Mouse (Mus musculus): ENCODE results near the gene Zxdb.
A peak's percentile ranks its signal among the peaks of the same experiment; 100 is the strongest.
"Not testable (repeated sequence)": the region's sequence is repeated elsewhere in the genome, so short reads cannot be mapped to it uniquely, and the experiment has no call there.

Gene Zxdb

DNA sequence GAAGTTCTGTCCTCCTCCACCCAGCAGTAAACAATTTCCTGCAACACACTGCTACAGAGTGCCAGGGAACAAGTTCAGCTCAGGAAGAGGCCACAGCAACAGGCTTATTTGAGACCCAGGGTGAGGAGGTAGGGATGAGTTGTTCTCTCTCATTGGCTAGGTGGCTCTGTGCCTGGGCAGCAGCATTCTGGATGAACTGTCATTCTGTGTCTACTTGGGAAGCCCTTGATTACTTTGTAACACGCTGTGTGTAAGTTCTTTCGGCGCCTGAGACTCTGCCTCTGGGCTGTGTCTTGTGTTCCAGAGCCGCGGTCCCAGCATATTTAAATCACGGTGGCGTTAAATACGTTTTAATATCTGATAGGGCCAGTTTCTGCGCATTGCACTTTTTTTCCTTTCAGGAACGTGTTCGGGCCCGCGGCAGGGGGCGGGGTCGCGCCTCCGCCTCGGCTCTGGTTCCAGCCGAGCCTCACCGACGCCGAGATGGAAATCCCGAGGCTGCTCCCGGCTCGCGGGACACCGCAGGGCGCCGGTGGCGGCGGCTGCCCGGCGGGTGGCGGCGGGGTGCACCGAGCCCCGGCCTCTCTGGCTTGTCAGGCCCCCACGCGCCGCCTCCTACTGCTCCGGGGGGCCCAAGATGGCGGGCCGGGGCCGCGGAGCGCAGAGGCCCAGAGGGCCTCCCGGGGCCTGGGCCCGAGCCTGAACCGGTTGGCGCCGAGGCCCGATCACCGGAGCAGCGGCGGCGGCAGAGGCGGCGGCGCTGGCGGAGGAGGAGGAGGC lies at the start of gene Zxdb:
TSS of gene Zxdb (plus strand) at position 378 of the 780 bp plus-strand sequence.
- DNase-seq: not testable (repeated sequence)

GRCm38 (mm10) chrX:94674977-94675376 lies 49.4 kb upstream of the Zxdb start:
- peak; percentile 17 for DNase-seq

- DNase-seq: not testable (repeated sequence)
These were observed 42.8 kb upstream of the Zxdb start for GRCm38 (mm10) chrX:94681581-94681980.

GRCm38 (mm10) chrX:94689593-94689992 lies 34.8 kb upstream of the Zxdb start:
- DNase-seq: peak; percentile 5

GRCm38 (mm10) chrX:94706676-94707075 lies 17.7 kb upstream of the Zxdb start:
- DNase-seq: not testable (repeated sequence)

DNA sequence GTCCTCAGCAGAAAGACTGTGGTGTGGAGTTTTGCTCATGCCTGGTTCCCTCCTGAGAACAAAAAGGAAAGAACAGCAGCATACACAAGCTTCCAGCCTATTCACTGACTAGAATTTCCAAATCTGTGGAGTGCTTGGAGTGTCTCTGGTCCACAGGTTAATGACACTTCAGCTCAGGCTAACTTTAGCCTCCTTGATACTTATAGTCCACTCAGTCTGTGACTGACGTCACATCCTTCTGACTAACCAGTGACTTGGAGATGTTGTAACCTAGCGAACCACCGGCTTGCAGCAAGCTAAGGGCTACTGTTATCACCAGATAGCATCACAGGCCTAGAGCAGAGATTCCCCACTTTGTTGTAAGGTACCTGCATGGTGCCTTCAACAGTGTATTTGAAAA lies 14.6 kb upstream of the Zxdb start:
- DNase-seq: not testable (repeated sequence)

DNA sequence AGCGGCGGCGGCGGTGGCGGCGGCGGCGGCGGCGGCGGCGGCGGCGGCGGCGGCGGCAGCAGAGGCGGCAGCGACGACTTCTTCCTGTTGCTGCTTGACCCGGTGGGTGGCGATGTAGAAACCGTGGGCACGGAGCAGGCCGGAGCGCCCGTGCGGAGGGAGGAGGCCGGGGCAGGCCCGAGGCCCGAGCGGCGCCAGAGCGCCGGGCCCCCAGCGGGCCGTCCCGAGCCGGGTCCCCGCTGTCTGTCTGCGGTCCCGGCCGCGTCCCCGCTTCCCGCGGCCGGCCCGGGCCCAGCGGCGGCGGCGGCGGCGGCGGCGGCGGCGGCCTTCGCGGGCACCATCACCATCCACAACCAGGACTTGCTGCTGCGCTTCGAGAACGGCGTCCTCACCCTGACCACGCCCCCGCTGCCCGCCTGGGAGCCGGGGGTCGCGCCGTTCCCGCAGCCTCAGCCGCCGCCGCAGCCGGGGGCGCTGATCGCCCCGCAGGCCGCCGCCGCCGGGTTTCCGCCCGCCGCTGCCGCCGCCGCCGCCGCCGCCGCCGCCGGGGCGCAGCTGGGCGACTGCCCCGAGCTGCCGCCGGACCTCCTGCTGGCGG lies 702 bp downstream of the Zxdb start:
- DNase-seq: peak; percentile 6

GRCm38 (mm10) chrX:94725627-94726083 lies 1.3 kb downstream of the Zxdb start:
- not testable (repeated sequence) for DNase-seq

DNA sequence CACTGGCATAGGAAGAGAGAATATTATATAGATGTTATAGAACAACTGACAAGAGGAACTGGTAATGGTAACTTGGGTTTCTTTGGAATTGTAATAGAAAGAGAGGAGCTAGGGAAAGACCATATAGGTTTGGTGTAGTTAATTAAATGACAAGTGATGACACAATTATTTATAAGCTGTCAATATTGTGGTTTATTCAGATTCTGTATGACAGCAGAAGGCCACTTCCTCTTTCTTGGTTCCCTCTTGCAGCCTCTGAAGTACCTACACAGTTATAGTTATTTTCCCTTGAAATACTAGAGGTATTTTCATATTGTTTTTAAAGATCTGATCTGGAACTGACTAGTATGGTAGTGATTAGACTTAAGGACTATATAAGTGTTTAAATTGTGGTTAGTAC lies 7.2 kb downstream of the Zxdb start:
- DNase-seq: no peak

GRCm38 (mm10) chrX:94753733-94754132 lies 29.4 kb downstream of the Zxdb start:
- no peak for DNase-seq

GRCm38 (mm10) chrX:94759959-94760358 lies 35.6 kb downstream of the Zxdb start:
- DNase-seq: no peak

GRCm38 (mm10) chrX:94773876-94774275 lies 49.5 kb downstream of the Zxdb start:
- DNase-seq: no peak
